Mouse (Mus musculus): ENCODE measurements at regions not wholly inside any gene's neighbourhood (a gene's known extent, or its start where the extent isn't known, plus 50 kb on each side); places are given as distances from the start of the nearest gene placed in this dataset.

GRCm38 (mm10) chr1:55983522-55984066 is 577.9 kb downstream of the Plcl1 start:
- no peak for TF ChIP-seq CTCF (IDR thresholded peaks at IDR 0.05; ENCODE audit: low read depth, low read length)
- TF ChIP-seq POLR2A (IDR thresholded peaks at IDR 0.05; ENCODE audit: extremely low read depth, insufficient read depth, low read length) = no peak
